In the genomic region with DNA sequence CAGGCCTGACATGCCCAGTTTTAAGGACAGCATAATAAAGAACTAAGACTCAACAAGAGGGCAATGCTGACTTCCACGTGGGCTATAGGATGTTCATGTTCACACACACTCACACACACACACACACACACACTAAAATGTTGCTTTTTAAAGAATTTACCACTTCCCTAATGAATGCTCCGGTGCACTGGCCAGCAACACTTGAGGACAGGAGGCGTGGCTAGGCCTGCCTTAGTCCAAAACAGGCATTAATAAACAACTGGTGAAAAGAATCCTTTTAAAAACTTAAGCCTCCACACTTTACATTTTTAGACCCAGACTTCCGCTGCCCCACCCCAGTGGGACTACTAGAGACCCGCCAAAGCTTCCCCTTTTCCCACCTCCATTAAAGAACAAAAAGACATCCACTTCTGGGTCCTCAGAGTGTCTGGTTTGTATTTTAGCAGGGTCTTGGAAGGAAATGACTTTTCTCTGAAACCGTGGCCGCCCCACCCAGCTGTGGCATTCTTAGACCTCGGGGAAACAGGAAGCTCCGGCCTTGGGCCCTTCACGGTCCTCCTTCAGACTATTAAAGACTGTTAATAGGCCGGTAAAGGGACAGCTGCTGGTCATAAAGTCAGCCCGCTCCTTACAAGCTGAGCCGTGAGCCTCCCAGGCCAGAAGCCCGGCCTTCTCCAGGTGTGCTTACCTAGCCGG, we compare ENCODE assay signal across 8 mouse cellular contexts. TPM values are rescaled to one million over a fixed set of nuclear protein-coding genes. Genes with fewer than 3 reads are reported as not detected.
DNase-seq lines count a peak whose midpoint lies in the region; ATAC-seq and TF ChIP-seq lines count a peak whose summit lies in the region.

No protein-coding gene starts in this region.

- peak overlapping the region; percentile 40 for H3K9ac ChIP-seq in embryonic facial prominence, embryonic 12.5 days
- H3K9ac ChIP-seq in heart, embryonic 14.5 days (ENCODE audit: low read length): peak overlapping the region; percentile 70
- H3K9ac ChIP-seq in kidney, postnatal 0 days (ENCODE audit: low read depth, low read length): peak overlapping the region; percentile 53

- H3K4me1 ChIP-seq in embryonic facial prominence, embryonic 12.5 days: peaks cover 28% of the 10 kb centered on the region
- peaks cover 14 to 20% of the 10 kb centered on the region in 2 experiments for H3K4me1 ChIP-seq in heart, embryonic 14.5 days (ENCODE audit: control insufficient read depth in 2 of 2, insufficient read depth in 2 of 2, low read length in 2 of 2)
- H3K4me1 ChIP-seq in kidney, postnatal 0 days (replicated peaks; ENCODE audit: insufficient read depth, low read length): peaks cover 25% of the 10 kb centered on the region

- H3K36me3 ChIP-seq in embryonic facial prominence, embryonic 12.5 days: peaks cover 14% of the 10 kb centered on the region
- peaks cover 17% of the 10 kb centered on the region for H3K36me3 ChIP-seq in heart, embryonic 14.5 days (ENCODE audit: control insufficient read depth, insufficient read depth, low read length)
- peaks cover 10% of the 10 kb centered on the region; the same call in 1 of the 2 replicates for H3K36me3 ChIP-seq in kidney, postnatal 0 days (ENCODE audit: insufficient read depth, low read length)

- TF ChIP-seq CTCF in kidney, postnatal 0 days (IDR thresholded peaks at IDR 0.05; ENCODE audit: low read depth): no peak

- H3K27me3 ChIP-seq in embryonic facial prominence, embryonic 12.5 days: no peaks in the 10 kb centered on the region
- H3K27me3 ChIP-seq in heart, embryonic 14.5 days (ENCODE audit: control insufficient read depth, insufficient read depth, low read length): no peaks in the 10 kb centered on the region
- H3K27me3 ChIP-seq in kidney, postnatal 0 days (ENCODE audit: insufficient read depth, low read length): no peaks in the 10 kb centered on the region

- H3K4me3 ChIP-seq in embryonic facial prominence, embryonic 12.5 days: peak overlapping the region; percentile 26
- H3K4me3 ChIP-seq in heart, embryonic 14.5 days (ENCODE audit: control insufficient read depth in 1 of 2, insufficient read depth in 1 of 2, low read depth in 1 of 2, low read length in 2 of 2): peak overlapping the region; percentile 22 to 23
- peak overlapping the region; percentile 37 for H3K4me3 ChIP-seq in kidney, postnatal 0 days (replicated peaks; ENCODE audit: low read depth, low read length)

- no peaks in the 10 kb centered on the region for H3K9me3 ChIP-seq in embryonic facial prominence, embryonic 12.5 days
- H3K9me3 ChIP-seq in heart, embryonic 14.5 days (ENCODE audit: control insufficient read depth, low read length): no peaks in the 10 kb centered on the region
- no peaks in the 10 kb centered on the region for H3K9me3 ChIP-seq in kidney, postnatal 0 days (replicated peaks; ENCODE audit: low read length)

- ATAC-seq in embryonic facial prominence, embryonic 12.5 days (ENCODE audit: insufficient number of reproducible peaks, insufficient read depth, low FRiP score, low TSS enrichment): 0 out of 2 replicates have a peak, but pooled peaks have one; percentile 16
- 0 out of 2 replicates have a peak, but pooled peaks have one; percentile 4 for ATAC-seq in heart, embryonic 14.5 days (ENCODE audit: insufficient number of reproducible peaks, insufficient read depth, low FRiP score, low read depth)
- ATAC-seq in kidney, postnatal 0 days (replicated peaks; ENCODE audit: low FRiP score, low read depth): 0 out of 2 replicates have a peak, but pooled peaks have one; percentile 12

- peak overlapping the region; percentile 91 for H3K27ac ChIP-seq in embryonic facial prominence, embryonic 12.5 days
- peak overlapping the region; percentile 89 to 91 for H3K27ac ChIP-seq in heart, embryonic 14.5 days (replicated peaks in 1 of 2; ENCODE audit: control insufficient read depth in 1 of 2, insufficient read depth in 1 of 2, low read depth in 2 of 2, low read length in 2 of 2)
- peak overlapping the region; percentile 97 for H3K27ac ChIP-seq in kidney, postnatal 0 days

- H3K4me2 ChIP-seq in embryonic facial prominence, embryonic 12.5 days (replicated peaks): peak overlapping the region; percentile 49
- peak overlapping the region; percentile 61 for H3K4me2 ChIP-seq in heart, embryonic 14.5 days (ENCODE audit: low read length)
- peak overlapping the region; percentile 60 for H3K4me2 ChIP-seq in kidney, postnatal 0 days (ENCODE audit: low read length)

- DNase-seq in right cerebral cortex, postnatal 14 days: peak; percentile 25
- no peak for DNase-seq in right cerebral cortex, postnatal 36 days (ENCODE audit: low spot score in 2 of 2)
- peak; percentile 84 for DNase-seq in kidney, postnatal 0 days (ENCODE audit: low spot score)
- DNase-seq in lung, postnatal 4 days: peak; percentile 80 to 86
- DNase-seq in spleen, postnatal 4 days (ENCODE audit: low spot score in 2 of 2): peak; percentile 64 to 77
- DNase-seq in ovary, postnatal 10 days (ENCODE audit: low spot score): no peak

- 6% methylated on average over 15 of the region's 15 CpGs for WGBS in embryonic facial prominence, embryonic 12.5 days
- WGBS in heart, embryonic 14.5 days: 15% methylated on average over 15 of the region's 15 CpGs
- WGBS in kidney, postnatal 0 days: 4% methylated on average over 15 of the region's 15 CpGs

RNA-seq across cellular contexts. Expression of a gene that starts 9.7 kb away (rescaled TPM):
- 4.5 and 6.2 TPM in 2 replicates for polyA plus RNA-seq in embryonic facial prominence, embryonic 12.5 days (2016; fragmentation: Nextera tagmentation; extraction: Ambion mirVana)
- 3.4 and 4.7 TPM in 2 replicates for polyA plus RNA-seq in heart, embryonic 14.5 days (2014; fragmentation: Nextera tagmentation; extraction: Ambion mirVana)
- polyA plus RNA-seq in kidney, postnatal 0 days (2015; fragmentation: Nextera tagmentation; extraction: Ambion mirVana): 3.7 and 7.1 TPM in 2 replicates

RNA-seq across cellular contexts. Expression of a gene that starts 12.8 kb away (rescaled TPM):
- 19.7 and 20.4 TPM in 2 replicates for polyA plus RNA-seq in embryonic facial prominence, embryonic 12.5 days (2016; fragmentation: Nextera tagmentation; extraction: Ambion mirVana)
- polyA plus RNA-seq in heart, embryonic 14.5 days (2014; fragmentation: Nextera tagmentation; extraction: Ambion mirVana): 11.6 and 12.1 TPM in 2 replicates
- 19.1 and 19.7 TPM in 2 replicates for polyA plus RNA-seq in kidney, postnatal 0 days (2015; fragmentation: Nextera tagmentation; extraction: Ambion mirVana)

RNA-seq across cellular contexts. Expression of a gene that starts 57.7 kb away (rescaled TPM):
- 44.4 and 52.7 TPM in 2 replicates for polyA plus RNA-seq in embryonic facial prominence, embryonic 12.5 days (2016; fragmentation: Nextera tagmentation; extraction: Ambion mirVana)
- 0.40 and 1.4 TPM in 2 replicates for polyA plus RNA-seq in heart, embryonic 14.5 days (2014; fragmentation: Nextera tagmentation; extraction: Ambion mirVana)
- polyA plus RNA-seq in kidney, postnatal 0 days (2015; fragmentation: Nextera tagmentation; extraction: Ambion mirVana): 20.5 and 21.3 TPM in 2 replicates

Comparison
In these comparisons a context has a peak if more than half of its experiments do, and no peak if none do; other contexts are left out.
1. DNase-seq: peak in right cerebral cortex, postnatal 14 days (single experiment), kidney, postnatal 0 days (single experiment), lung, postnatal 4 days (2 of 2) and spleen, postnatal 4 days (2 of 2); none in right cerebral cortex, postnatal 36 days (0 of 2) and ovary, postnatal 10 days (single experiment).
2. Peak in every context shown above with its lines, with median percentiles within 50 percentile points of each other: ATAC-seq, H3K27ac ChIP-seq, H3K4me2 ChIP-seq, H3K4me3 ChIP-seq and H3K9ac ChIP-seq.